Mouse (Mus musculus) intestine, embryonic 15.5 days (tissue): Measurements from ENCODE around the gene Hexim1. TPM values are rescaled to one million over a fixed set of nuclear protein-coding genes. Genes with fewer than 3 reads are reported as not detected.

Source experiments
- ATAC-seq: fragments of 200-750 bp; cut with Nextera tagmentation; 2 replicates; pipeline ENCODE4 v1.8.0; 2017; ENCODE audit warnings: moderate TSS enrichment, moderate library complexity
- H3K27ac ChIP-seq: fragments of 300-500 bp; sonication (generic); 2 replicates; pipeline ENCODE4 v1.5.1; 2015; ENCODE audit warnings: mild to moderate bottlenecking, inconsistent platforms
- H3K27me3 ChIP-seq: fragments of 300-500 bp; sonication (generic); replicated peaks from 2 replicates; pipeline ENCODE4 v1.6.1; 2015; ENCODE audit warnings: inconsistent platforms
- H3K36me3 ChIP-seq: fragments of 300-500 bp; sonication (generic); 2 replicates; pipeline ENCODE4 v1.6.1; 2015; ENCODE audit warnings: inconsistent platforms
- H3K4me1 ChIP-seq: fragments of 300-500 bp; sonication (generic); replicated peaks from 2 replicates; pipeline ENCODE4 v1.6.1; 2015; ENCODE audit warnings: inconsistent platforms
- H3K4me2 ChIP-seq: fragments of 300-500 bp; sonication (generic); replicated peaks from 2 replicates; pipeline ENCODE4 v1.6.1; 2015; ENCODE audit warnings: mild to moderate bottlenecking, inconsistent platforms
- H3K4me3 ChIP-seq: fragments of 300-500 bp; sonication (generic); replicated peaks from 2 replicates; pipeline ENCODE4 v1.5.1; 2015; ENCODE audit warnings: inconsistent platforms
- H3K9ac ChIP-seq: fragments of 300-500 bp; sonication (generic); 2 replicates; pipeline ENCODE4 v1.6.1; 2015; ENCODE audit warnings: inconsistent platforms
- H3K9me3 ChIP-seq: fragments of 300-500 bp; sonication (generic); 2 replicates; pipeline ENCODE4 v1.6.1; 2016; ENCODE audit warnings: inconsistent platforms
- WGBS: fragments of 180-500 bp; shearing (Covaris S2); methylation state at CpG from one replicate; pipeline ENCODE4 v1.1.7; 2015; 5-methylcytosine and 5-hydroxymethylcytosine counted together
- polyA plus RNA-seq: library from polyadenylated mRNA; unstranded; fragments of >200 nt; fragmentation: Nextera tagmentation; extraction: Ambion mirVana; gene quantifications from 2 replicates; pipeline ENCODE4 v1.2.1, GENCODE M21; 2015

The Hexim1 gene
- polyA plus RNA-seq, 1 experiment from 2014 or later = 4.1 TPM

DNA sequence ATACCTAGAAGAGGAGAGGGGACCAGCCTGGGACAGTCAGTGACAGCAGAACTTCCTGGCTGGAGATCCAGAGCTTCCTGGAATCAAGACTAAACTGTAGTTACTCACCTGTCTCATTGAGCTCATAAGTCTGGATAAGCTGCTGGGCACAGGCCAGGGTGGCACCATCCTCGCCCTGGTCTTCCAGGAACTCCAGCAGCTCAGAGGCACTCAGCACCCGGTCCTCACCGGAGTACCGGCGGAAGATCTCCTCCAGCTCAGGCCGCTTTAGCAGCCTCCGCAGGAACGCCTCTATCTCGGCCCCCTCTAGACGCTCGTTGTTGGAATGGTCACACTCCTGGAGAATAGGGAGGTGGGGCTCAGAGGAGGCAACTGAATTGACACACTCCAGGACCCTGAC, 37.9 kb upstream of the Hexim1 start:
- Histone ChIP-seq H3K4me1 (peaks cover 7% of the 10 kb centered on the region; the same call in 1 of the 2 replicates), H3K9me3 (no peaks in the 10 kb centered on the region), H3K4me3 (no peak overlapping the region), H3K9ac (no peak overlapping the region), H3K4me2 (no peak overlapping the region), H3K27me3 (peaks cover 15% of the 10 kb centered on the region; the same call in 1 of the 2 replicates), H3K36me3 (no peaks in the 10 kb centered on the region), H3K27ac (no peak overlapping the region)
- no peak for ATAC-seq
- WGBS = 77% methylated on average over 11 of the region's 11 CpGs

DNA sequence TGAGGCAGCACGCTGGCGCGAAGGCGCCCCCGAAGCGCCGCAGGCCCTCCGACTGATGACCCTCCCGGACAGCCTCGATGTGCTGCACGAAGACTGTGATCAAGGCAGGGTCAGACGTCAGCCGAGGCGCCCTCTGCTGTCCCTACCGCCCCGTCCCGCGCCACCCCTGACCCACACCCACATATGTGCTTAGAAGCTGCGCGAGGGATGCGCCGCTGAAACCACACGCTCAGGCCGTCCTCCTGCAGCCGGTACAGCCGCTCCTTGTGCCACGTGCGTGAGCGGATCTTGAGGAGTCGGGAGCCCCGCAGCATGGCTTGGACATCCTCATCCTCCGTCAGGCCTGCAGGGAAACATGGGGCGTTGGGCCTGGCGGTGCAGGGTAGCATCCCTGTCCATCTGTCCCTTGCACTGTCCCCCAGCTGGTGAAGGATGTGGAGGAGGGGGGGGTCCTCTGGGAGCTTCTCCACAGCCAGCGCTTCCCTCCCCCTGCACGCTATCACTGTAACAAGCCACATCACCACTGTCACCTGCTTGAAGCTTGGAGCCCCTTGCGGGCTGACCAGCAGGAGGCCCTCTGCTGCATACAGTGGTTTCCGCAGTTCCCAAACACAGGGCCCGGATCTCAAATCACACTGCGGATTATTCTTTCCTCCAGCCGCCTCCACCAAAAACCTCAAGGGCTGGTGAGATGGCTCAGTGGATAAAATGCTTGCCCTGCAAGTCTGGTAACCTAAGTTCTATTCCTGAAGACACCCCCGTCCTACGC, 35.5 kb upstream of the Hexim1 start:
- no peaks in the 10 kb centered on the region for H3K9me3 ChIP-seq
- WGBS = 5% methylated on average over 42 of the region's 43 CpGs
- peak; percentile 51 for ATAC-seq
- H3K4me2 ChIP-seq = peak overlapping the region; percentile 62
- no peak overlapping the region; the same call in 1 of the 2 replicates for H3K9ac ChIP-seq
- no peaks in the 10 kb centered on the region for H3K36me3 ChIP-seq
- H3K4me3 ChIP-seq = peak overlapping the region; percentile 33
- peaks cover 15% of the 10 kb centered on the region; the same call in 1 of the 2 replicates for H3K27me3 ChIP-seq
- H3K27ac ChIP-seq = no peak overlapping the region
- peaks cover 7% of the 10 kb centered on the region; the same call in 1 of the 2 replicates for H3K4me1 ChIP-seq

DNA sequence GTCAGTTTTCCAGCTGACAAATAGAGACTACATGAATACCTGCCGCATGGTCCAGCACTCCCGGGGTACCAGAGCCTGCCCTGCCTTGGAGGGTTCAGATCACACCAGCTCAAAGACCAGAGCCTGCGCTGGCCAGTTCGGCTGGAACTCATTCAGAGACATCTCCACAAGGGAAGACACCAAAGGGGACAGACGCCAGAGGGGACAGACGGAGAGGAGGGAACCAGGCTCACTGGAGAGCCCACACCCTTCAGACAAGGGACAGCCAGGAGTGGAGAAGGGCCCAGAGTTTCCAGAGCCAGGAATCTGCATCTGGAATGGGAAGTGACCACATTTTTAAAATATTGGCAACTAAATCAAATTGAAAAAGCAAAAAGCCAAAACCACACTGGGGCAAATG, 34.4 kb upstream of the Hexim1 start:
- Histone ChIP-seq H3K27ac (no peak overlapping the region), H3K4me3 (no peak overlapping the region), H3K4me1 (peaks cover 7% of the 10 kb centered on the region; the same call in 1 of the 2 replicates), H3K9ac (no peak overlapping the region), H3K4me2 (no peak overlapping the region), H3K9me3 (no peaks in the 10 kb centered on the region), H3K36me3 (no peaks in the 10 kb centered on the region), H3K27me3 (peaks cover 15% of the 10 kb centered on the region; the same call in 1 of the 2 replicates)
- WGBS = 74% methylated on average over 6 of the region's 6 CpGs
- ATAC-seq = no peak

DNA sequence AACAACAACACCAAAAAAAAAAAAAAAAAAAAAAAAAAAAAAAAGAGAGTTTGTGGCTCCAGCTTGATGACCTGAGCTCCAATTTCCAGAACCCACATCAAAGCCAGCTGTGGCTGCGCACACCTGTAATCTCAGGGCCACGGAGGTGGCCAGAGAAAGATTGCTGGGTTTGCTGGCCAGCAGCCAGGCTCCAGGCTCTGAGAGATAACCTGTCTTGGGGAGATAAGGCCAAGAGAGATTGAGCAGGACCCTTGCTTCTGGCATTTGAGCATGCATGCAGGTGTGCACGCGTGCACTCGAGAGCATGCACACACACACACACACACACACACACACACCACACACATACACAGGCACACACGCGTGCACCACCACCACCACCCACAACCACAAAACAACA, 22.7 kb upstream of the Hexim1 start:
- H3K9me3 ChIP-seq = no peaks in the 10 kb centered on the region
- H3K27me3 ChIP-seq = no peaks in the 10 kb centered on the region
- no peak overlapping the region for H3K4me2 ChIP-seq
- no peak overlapping the region for H3K27ac ChIP-seq
- H3K9ac ChIP-seq = no peak overlapping the region
- ATAC-seq = no peak
- H3K36me3 ChIP-seq = no peaks in the 10 kb centered on the region
- H3K4me3 ChIP-seq = no peak overlapping the region
- 85% methylated on average over 7 of the region's 7 CpGs for WGBS
- peaks cover 21% of the 10 kb centered on the region for H3K4me1 ChIP-seq

DNA sequence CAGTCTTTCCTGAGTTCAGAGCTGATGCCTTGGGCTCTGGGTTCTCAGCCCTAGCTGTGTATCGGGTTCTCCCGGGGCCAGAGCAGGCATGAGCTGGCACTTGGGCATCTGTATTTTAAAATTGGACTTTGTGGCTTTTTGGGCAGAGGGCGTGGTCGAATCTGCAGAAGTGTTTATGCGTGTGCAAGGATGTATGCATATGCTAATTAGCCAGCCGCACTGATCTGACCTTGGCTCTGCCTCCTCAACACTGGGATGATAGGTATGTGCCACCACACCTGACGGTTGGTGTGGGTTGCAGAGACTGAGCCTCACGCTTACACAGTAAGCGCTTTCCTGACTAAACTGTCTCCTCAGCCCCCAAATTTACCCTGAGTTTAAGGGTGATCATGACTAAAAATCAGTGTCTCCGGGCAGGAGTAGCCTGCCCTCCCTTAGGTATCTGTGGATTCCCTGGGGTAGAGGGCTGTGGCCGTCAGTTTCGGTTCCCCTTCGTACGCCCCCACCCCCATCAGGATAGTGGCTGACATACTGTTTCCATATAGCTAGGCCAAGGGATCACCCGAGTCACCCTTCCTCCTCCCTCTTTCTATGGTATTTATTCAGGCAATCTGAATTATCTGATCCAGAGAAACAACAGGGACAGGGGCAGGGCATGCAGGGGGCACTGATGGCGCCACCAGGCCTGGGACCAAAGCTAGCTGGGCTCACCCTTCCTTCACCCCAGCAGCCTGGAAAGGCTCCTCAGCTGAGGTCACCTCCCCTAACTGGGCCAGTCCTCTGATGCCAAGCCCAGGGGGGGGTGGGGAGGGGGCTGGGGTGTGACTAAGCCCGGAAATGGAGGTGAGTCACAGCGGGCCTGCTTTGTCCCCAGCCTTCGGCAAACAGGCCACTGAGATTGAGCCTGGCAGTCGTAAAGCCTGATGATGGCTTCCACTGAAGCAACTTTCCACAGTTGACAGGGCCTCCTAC, 21.9 kb upstream of the Hexim1 start:
- Histone ChIP-seq H3K4me2 (no peak overlapping the region), H3K27ac (0 out of 2 replicates have a peak overlapping the region, but pooled peaks have one; percentile 14), H3K9me3 (no peaks in the 10 kb centered on the region), H3K4me1 (peaks cover 21% of the 10 kb centered on the region), H3K9ac (no peak overlapping the region), H3K27me3 (no peaks in the 10 kb centered on the region), H3K4me3 (no peak overlapping the region), H3K36me3 (no peaks in the 10 kb centered on the region)
- WGBS = 61% methylated on average over 20 of the region's 20 CpGs
- ATAC-seq = peak; percentile 64

DNA sequence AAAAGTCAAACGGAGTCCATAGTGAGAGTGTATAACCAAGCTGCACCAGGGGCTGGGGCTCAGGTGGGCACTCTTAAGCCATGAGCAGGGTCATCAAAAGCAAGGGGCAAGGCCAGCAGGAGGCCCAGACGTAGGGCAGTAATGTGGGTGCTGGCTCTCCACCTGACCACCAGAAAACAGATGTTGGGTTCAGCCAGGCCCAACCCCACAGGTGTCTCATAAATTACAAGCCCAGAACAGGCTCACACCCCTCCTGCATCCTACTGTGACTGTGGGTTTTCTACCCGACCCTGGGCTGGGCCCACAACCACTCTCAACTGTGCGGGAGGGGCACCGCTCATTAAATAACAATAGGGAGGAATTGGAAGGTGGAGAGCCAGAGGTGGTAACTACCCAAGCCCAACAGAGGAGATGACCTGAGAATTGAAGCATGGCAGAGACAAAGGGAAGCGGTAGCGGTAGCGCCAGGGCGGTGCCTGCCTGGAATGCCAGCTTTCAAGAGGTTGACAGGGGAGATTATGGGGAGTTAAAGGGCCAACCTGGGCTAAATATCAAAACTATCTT, 20.8 kb upstream of the Hexim1 start:
- Histone ChIP-seq H3K27me3 (no peaks in the 10 kb centered on the region), H3K9ac (no peak overlapping the region), H3K36me3 (no peaks in the 10 kb centered on the region), H3K4me3 (no peak overlapping the region), H3K27ac (0 out of 2 replicates have a peak overlapping the region, but pooled peaks have one; percentile 14), H3K9me3 (no peaks in the 10 kb centered on the region), H3K4me2 (no peak overlapping the region), H3K4me1 (peaks cover 21% of the 10 kb centered on the region)
- no peak for ATAC-seq
- 70% methylated on average over 9 of the region's 9 CpGs for WGBS

DNA sequence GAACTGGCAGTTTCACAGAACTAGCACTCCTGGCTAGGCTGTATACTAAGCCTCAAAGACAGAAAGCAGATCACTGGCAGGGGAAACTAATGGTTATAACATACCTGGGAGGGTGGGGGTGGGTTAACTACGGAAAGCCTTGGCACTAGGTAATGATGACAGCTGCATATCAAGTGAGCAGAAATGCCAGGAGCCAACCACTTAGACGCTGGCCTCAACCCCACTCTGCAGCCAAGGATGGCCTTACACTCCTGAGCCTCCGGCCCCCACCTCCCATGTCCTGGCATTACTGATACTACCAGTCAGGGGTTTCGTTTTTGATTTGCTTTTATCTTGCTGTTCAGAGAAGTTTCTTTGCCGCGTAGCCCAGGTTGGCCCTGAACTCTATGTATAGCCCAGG, 20.2 kb upstream of the Hexim1 start:
- 83% methylated on average over 6 of the region's 6 CpGs for WGBS
- Histone ChIP-seq H3K4me1 (peaks cover 21% of the 10 kb centered on the region), H3K27ac (no peak overlapping the region), H3K9ac (no peak overlapping the region), H3K9me3 (no peaks in the 10 kb centered on the region), H3K36me3 (no peaks in the 10 kb centered on the region), H3K4me3 (no peak overlapping the region), H3K27me3 (0 out of 2 replicates have a peak, but pooled peaks cover 3% of the 10 kb centered on the region), H3K4me2 (no peak overlapping the region)
- no peak for ATAC-seq

DNA sequence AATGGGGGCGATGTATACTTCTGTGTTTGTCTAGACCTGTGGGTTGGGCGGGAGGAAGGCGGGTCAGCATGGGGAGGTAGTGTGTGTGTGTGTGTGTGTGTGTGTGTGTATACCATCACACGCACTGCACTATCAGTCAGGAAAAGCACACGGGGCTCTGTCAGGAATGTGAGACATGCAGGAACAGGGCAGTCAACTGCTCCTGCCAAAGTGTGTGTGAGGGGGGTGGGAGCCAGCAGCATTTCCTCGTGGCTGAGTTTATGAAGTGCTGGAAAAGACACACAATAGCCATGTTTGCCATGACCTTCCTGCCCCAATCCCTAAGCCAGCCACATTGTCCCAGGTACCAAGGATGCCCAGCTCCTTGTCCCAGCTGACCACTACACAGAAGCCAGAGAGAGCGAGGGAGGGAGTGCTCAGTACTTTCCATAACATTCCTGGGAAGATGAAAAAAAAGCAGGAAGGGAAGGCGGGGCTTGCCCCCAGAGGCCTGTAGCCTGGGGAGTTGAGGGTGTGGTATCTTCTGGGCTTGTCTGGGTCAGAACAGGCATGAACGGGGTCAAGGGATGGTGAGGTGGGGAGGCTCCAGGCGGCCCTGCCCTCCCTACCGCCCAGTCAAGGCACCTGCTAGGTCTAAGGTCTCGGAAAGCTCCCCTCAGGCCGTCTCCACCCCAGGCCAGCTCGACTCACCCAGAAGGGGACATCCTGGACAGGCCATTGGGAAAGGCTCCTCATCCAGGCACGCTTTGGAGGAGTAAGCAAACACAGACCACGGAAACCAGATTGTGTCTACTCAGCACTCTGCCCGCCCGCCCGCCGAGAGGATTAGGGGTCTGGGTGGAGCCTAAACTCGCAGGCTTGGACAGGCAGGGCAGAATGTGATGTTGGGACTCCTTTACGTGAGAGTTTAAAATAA, 18.8 kb upstream of the Hexim1 start:
- H3K9ac ChIP-seq = no peak overlapping the region
- no peaks in the 10 kb centered on the region for H3K36me3 ChIP-seq
- no peak overlapping the region for H3K4me3 ChIP-seq
- 0 out of 2 replicates have a peak, but pooled peaks have one; percentile 11 for ATAC-seq
- H3K27me3 ChIP-seq = peaks cover 9% of the 10 kb centered on the region; the same call in 1 of the 2 replicates
- H3K4me2 ChIP-seq = peak overlapping the region; percentile 43
- peak overlapping the region; percentile 22; the same call in 1 of the 2 replicates for H3K27ac ChIP-seq
- peaks cover 30% of the 10 kb centered on the region for H3K4me1 ChIP-seq
- WGBS = 16% methylated on average over 22 of the region's 22 CpGs
- no peaks in the 10 kb centered on the region for H3K9me3 ChIP-seq

DNA sequence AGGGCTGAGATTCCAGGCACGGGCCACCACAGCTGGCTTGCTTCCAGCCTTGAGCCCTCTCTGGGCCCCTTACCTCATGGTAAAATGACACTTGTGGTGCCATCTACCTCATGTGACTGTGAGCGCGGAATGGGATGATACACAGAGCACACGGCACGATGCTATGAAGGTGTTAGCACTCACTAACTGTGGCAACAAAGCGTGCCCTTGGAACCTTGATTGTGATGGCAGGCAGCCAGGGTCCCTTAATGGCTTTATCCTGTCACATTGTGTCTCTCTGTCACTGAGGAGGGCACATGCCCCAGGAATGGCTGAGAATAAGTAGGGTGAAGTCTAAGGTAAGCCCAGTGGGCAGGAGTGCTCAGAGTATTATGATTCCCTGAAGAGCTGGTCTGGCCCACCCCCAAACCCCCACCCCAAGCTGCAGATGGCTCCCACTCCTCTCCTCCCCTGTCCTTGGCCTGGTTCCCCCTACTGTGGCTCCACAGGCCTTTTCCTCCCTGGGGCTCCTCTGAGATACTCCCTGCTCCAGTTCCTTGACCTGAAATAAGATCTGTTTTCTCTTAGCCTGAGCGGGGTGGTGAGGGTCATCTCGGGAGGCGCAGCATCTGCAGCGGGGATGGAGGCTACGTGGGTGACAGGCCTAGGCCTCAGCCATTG, 17.4 kb upstream of the Hexim1 start:
- no peak for ATAC-seq
- Histone ChIP-seq H3K4me3 (no peak overlapping the region), H3K27ac (no peak overlapping the region), H3K36me3 (no peaks in the 10 kb centered on the region), H3K9ac (no peak overlapping the region), H3K9me3 (no peaks in the 10 kb centered on the region), H3K27me3 (peaks cover 9% of the 10 kb centered on the region; the same call in 1 of the 2 replicates), H3K4me1 (peaks cover 33% of the 10 kb centered on the region), H3K4me2 (no peak overlapping the region)
- WGBS = 77% methylated on average over 11 of the region's 11 CpGs

DNA sequence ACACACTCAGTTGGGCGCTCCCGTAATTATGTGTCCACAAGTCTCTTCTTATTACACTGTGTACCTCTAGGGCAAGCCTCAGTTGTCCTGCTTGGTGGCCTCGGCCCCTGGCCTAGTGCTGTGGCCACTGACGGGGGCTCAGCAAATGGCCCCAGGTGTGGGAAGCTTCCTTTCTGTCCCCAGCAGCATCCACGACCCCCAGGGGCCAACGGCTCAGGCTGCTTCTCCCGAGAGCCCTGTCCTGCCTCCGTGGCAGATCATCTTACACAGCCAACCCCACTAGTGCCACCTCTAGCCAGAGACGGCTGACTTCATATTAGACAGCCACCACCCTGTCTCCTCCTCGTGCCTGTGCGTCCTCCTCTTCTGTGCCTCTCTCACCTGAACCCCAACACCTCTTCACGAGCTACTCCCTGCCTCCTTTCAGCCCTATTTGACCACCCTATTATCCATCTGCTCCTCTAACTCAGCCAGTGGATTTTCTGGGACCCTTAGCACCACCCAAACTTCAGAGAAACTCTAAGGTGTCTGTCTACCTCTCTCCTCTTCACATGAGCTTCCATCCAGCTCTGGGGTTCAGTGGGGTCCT, 16.6 kb upstream of the Hexim1 start:
- peaks cover 29% of the 10 kb centered on the region for H3K4me1 ChIP-seq

More for the DNA sequence above, 16.6 kb upstream of the Hexim1 start:
- H3K9me3 ChIP-seq = no peaks in the 10 kb centered on the region
- no peak overlapping the region for H3K4me2 ChIP-seq
- no peaks in the 10 kb centered on the region for H3K36me3 ChIP-seq
- H3K9ac ChIP-seq = no peak overlapping the region
- no peak overlapping the region for H3K4me3 ChIP-seq
- 67% methylated on average over 12 of the region's 12 CpGs for WGBS
- no peak for ATAC-seq
- peaks cover 9% of the 10 kb centered on the region; the same call in 1 of the 2 replicates for H3K27me3 ChIP-seq
- no peak overlapping the region for H3K27ac ChIP-seq
